Comparison of ENCODE assay signal across 9 mouse cellular contexts in the genomic region with DNA sequence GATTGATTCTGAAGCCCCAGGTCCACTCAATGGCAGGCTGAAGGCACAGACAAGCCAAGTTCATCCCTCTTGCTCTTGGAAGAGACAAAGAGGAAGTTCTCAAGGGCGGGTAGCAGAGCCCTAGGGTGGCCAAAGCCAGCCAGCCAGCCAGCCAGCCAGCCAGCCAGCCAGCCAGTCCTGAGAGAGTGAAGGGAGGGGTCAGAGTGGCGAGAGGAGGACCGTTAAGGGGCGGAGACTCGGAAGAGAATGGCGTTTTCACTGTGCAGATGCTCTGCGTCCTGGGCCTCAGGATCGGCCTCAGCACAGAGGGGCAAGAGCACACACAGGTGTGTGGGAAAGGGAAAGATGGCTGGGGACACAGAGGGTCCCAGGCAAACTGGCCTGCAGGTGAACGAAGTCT. TPM values are rescaled to one million over a fixed set of nuclear protein-coding genes. Genes with fewer than 3 reads are reported as not detected.
A peak's percentile ranks its signal among the peaks of the same experiment; 100 is the strongest.
DNase-seq lines count a peak whose midpoint lies in the region; ATAC-seq and TF ChIP-seq lines count a peak whose summit lies in the region.
"Had no signal": no experiment of that assay in that cellular context is flagged by ENCODE, and none has a peak within 500 bp of the region (broad histone marks: within the 10 kb centered on the region; RNA-seq: fewer than 3 reads in every experiment).

No protein-coding gene starts in this region.

- intact Hi-C loops in heart, postnatal 25 days (cut with DNase I), result no loop called here

- no peak for TF ChIP-seq POLR2A in bone marrow macrophage, adult 2 months (IDR thresholded peaks at IDR 0.05; ENCODE audit: borderline replicate concordance, low read depth, low read length)

- 5% methylated on average over 9 of the region's 9 CpGs for WGBS in limb, embryonic 10.5 days

- no peak for TF ChIP-seq CTCF in bone marrow macrophage, adult 2 months (IDR thresholded peaks at IDR 0.05; ENCODE audit: low read depth, low read length)

- peak overlapping the region; percentile 91 for H3K4me3 ChIP-seq in bone marrow macrophage, adult 2 months (ENCODE audit: insufficient read depth, low read length)
- peak overlapping the region; percentile 94 for H3K4me3 ChIP-seq in limb, embryonic 10.5 days

- no peaks in the 10 kb centered on the region for H3K27me3 ChIP-seq in limb, embryonic 10.5 days (ENCODE audit: low read depth, poor library complexity, severe bottlenecking)

- peak; percentile 60 for DNase-seq in CD4-positive, CD25-positive, alpha-beta regulatory T cell, adult 2 months (ENCODE audit: low read depth, low spot score)
- DNase-seq in heart, postnatal 25 days (ENCODE audit: low spot score), result peak; percentile 53
- peak; percentile 58 for DNase-seq in limb, embryonic 10.5 days (ENCODE audit: low spot score)
- DNase-seq in spleen, postnatal 36 days (ENCODE audit: low spot score in 2 of 2), result peak; percentile 81

- no peak for ATAC-seq in CD4-positive, CD25-positive, alpha-beta regulatory T cell, adult 4 months
- ATAC-seq in erythroid progenitor cell, adult 5-6 weeks (replicated peaks; ENCODE audit: low FRiP score, poor library complexity, severe bottlenecking), result peak; percentile 74
- ATAC-seq in megakaryocyte-erythroid progenitor cell, adult 5-6 weeks (replicated peaks; ENCODE audit: low FRiP score, low TSS enrichment, poor library complexity, severe bottlenecking), result peak; percentile 72

- H3K9me3 ChIP-seq in limb, embryonic 10.5 days (replicated peaks), result no peaks in the 10 kb centered on the region

- H3K4me1 ChIP-seq in bone marrow macrophage, adult 2 months (ENCODE audit: control insufficient read depth, insufficient read depth, low read length), result peaks cover 33% of the 10 kb centered on the region
- H3K4me1 ChIP-seq in limb, embryonic 10.5 days, result peaks cover 45% of the 10 kb centered on the region

- peak overlapping the region; percentile 56 for H3K27ac ChIP-seq in bone marrow macrophage, adult 2 months (ENCODE audit: insufficient read depth, low read depth, low read length)
- H3K27ac ChIP-seq in limb, embryonic 10.5 days, result peak overlapping the region; percentile 99

- H3K36me3 ChIP-seq in limb, embryonic 10.5 days, result peaks cover 39% of the 10 kb centered on the region

RNA-seq across cellular contexts. Expression of gene Gramd1a, which starts 6.9 kb away (rescaled TPM):
- polyA plus RNA-seq in CD4-positive, CD25-positive, alpha-beta regulatory T cell, adult 4 months (2017; shearing (Covaris generic)), result 100 to 1,000 TPM in 1 of 2 experiments, 10 to 100 TPM in 1; 83.7 to 103 TPM
- 63.6 and 99.3 TPM in 2 replicates for polyA plus RNA-seq in bone marrow macrophage, adult 2 months (2012; ENCODE audit: insufficient read depth, insufficient read length, missing spikeins)
- total RNA-seq in erythroid progenitor cell, adult 5-6 weeks (2015; ENCODE audit: low replicate concordance), result 19.1 and 38.6 TPM in 2 replicates
- total RNA-seq in erythroid progenitor cell, adult 5-6 weeks (2017; ENCODE audit: low replicate concordance), result 6.7 and 29.1 TPM in 2 replicates
- 10 to 100 TPM; 25.7 to 30.0 TPM for total RNA-seq in heart, postnatal 25 days (2021)
- 87.3 and 106 TPM in 2 replicates for polyA plus RNA-seq in limb, embryonic 10.5 days (2016; fragmentation: Nextera tagmentation; extraction: Ambion mirVana)
- 75.2 and 78.4 TPM in 2 replicates for total RNA-seq in megakaryocyte-erythroid progenitor cell, adult 5-6 weeks (2014; fragmentation: Nextera tagmentation)
- total RNA-seq in megakaryocyte-erythroid progenitor cell, adult 5-6 weeks (2017), result 19.2 and 29.6 TPM in 2 replicates

RNA-seq across cellular contexts. Expression of gene Scn1b, which starts 22.0 kb away (rescaled TPM):
- not detected for polyA plus RNA-seq in CD4-positive, CD25-positive, alpha-beta regulatory T cell, adult 4 months (2017; shearing (Covaris generic))
- 30.7 and 33.7 TPM in 2 replicates for polyA plus RNA-seq in bone marrow macrophage, adult 2 months (2012; ENCODE audit: insufficient read depth, insufficient read length, missing spikeins)
- total RNA-seq in erythroid progenitor cell, adult 5-6 weeks (2015; ENCODE audit: low replicate concordance), result not detected in 2 replicates
- 1.3 TPM in 1 of 2 replicates, not detected in the other for total RNA-seq in erythroid progenitor cell, adult 5-6 weeks (2017; ENCODE audit: low replicate concordance)
- total RNA-seq in heart, postnatal 25 days (2021), result 10 to 100 TPM; 21.2 to 21.8 TPM
- 0.38 and 0.81 TPM in 2 replicates for polyA plus RNA-seq in limb, embryonic 10.5 days (2016; fragmentation: Nextera tagmentation; extraction: Ambion mirVana)
- 0.64 TPM in 1 of 2 replicates, not detected in the other for total RNA-seq in megakaryocyte-erythroid progenitor cell, adult 5-6 weeks (2014; fragmentation: Nextera tagmentation)
- total RNA-seq in megakaryocyte-erythroid progenitor cell, adult 5-6 weeks (2017), result 1.4 TPM in 1 of 2 replicates, not detected in the other

RNA-seq across cellular contexts. Expression of gene Hpn, which starts 33.7 kb away (rescaled TPM):
- polyA plus RNA-seq in CD4-positive, CD25-positive, alpha-beta regulatory T cell, adult 4 months (2017; shearing (Covaris generic)), result 10 to 100 TPM in 1 of 2 experiments, 1 to 10 TPM in 1; 6.0 to 12.2 TPM
- polyA plus RNA-seq in bone marrow macrophage, adult 2 months (2012; ENCODE audit: insufficient read depth, insufficient read length, missing spikeins), result 30.9 and 39.0 TPM in 2 replicates
- 5.9 TPM in 1 of 2 replicates, not detected in the other for total RNA-seq in erythroid progenitor cell, adult 5-6 weeks (2015; ENCODE audit: low replicate concordance)
- not detected in 2 replicates for total RNA-seq in erythroid progenitor cell, adult 5-6 weeks (2017; ENCODE audit: low replicate concordance)
- total RNA-seq in heart, postnatal 25 days (2021), result 1 to 10 TPM; 2.1 to 3.4 TPM
- polyA plus RNA-seq in limb, embryonic 10.5 days (2016; fragmentation: Nextera tagmentation; extraction: Ambion mirVana), result 3.1 TPM in 2 replicates
- total RNA-seq in megakaryocyte-erythroid progenitor cell, adult 5-6 weeks (2014; fragmentation: Nextera tagmentation), result 103 and 201 TPM in 2 replicates
- 28.3 and 32.3 TPM in 2 replicates for total RNA-seq in megakaryocyte-erythroid progenitor cell, adult 5-6 weeks (2017)
- polyA plus RNA-seq: C2C12 had no signal

Comparison
In these comparisons a context has a peak if more than half of its experiments do, and no peak if none do; other contexts are left out.
1. RNA of gene Scn1b, which starts 22.0 kb away (total RNA-seq): 21.2 to 21.8 TPM in heart, postnatal 25 days; 1.3 TPM in erythroid progenitor cell, adult 5-6 weeks and 0.64 to 1.4 TPM in megakaryocyte-erythroid progenitor cell, adult 5-6 weeks; every median in the first group is over 4 times any median in the second.
2. RNA of gene Hpn, which starts 33.7 kb away (total RNA-seq): 28.3 to 201 TPM in megakaryocyte-erythroid progenitor cell, adult 5-6 weeks; 5.9 TPM in erythroid progenitor cell, adult 5-6 weeks and 2.1 to 3.4 TPM in heart, postnatal 25 days; every median in the first group is over 4 times any median in the second.
3. Peak in every context shown above with its lines, with median percentiles within 50 percentile points of each other: DNase-seq.